Mouse (Mus musculus) right cerebral cortex, postnatal 25 days (tissue): ENCODE data around the gene Lhb.
"Not testable (repeated sequence)": the region's sequence is repeated elsewhere in the genome, so short reads cannot be mapped to it uniquely, and the experiment has no call there.

Experiments used
- DNase-seq: peaks from one replicate; pipeline ENCODE4 v3.0.0; 2022

Gene Lhb

DNA sequence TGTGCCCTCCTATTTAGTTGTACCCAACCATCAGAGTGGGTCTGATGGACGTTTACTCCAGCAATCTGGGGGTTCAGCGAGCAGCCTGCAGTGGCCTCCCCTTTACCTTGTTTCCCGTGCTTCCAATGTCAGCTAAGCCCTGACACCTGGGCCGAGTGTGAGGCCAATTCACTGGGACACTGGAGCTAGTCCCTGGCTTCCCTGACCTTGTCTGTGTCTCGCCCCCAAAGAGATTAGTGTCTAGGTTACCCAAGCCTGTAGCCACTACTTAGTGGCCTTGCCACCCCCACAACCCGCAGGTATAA, at the start of gene Lhb:
Lhb (plus strand) TSS at position 206 of the 305 bp plus-strand sequence.
- DNase-seq, result no peak

DNA sequence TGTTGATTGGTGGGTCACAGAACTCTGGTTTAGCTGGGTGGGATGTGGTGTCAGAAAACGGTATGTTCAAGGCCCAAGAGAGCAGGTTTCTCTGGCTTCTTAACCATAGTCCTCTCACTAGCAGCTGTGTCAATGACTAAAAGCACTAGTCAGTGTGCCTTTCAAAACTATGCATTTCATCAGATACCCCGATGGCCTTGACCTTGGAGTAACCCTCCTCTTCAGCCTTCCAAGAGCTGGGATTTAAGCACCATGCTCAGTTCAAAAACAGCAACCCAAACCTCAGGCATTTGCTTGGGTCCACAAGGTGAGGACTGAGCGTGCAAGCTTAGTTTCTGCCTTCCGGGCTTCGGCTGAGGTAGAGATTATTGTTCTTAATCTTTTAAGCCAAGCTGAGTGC, 48.2 kb upstream of the Lhb start:
- no peak for DNase-seq

DNA sequence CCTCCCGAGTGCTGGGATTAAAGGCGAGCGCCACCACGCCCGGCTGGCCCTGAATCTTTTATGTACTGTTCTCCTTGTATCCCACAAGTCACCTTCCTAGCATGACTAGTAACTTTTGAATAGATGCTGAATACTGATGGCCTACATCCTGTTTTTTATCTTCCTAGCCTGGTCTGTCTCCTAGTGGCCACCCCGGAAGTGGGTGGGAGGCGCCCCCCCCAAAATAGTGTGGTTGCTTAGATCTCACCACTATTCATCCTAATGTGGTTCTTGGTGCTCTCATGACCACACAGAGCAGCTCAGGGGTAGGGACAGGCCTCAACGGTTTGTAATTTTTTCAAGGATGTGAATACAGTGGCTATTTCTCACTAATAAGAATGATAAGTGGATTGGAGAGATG, 46.0 kb upstream of the Lhb start:
- no peak for DNase-seq

DNA sequence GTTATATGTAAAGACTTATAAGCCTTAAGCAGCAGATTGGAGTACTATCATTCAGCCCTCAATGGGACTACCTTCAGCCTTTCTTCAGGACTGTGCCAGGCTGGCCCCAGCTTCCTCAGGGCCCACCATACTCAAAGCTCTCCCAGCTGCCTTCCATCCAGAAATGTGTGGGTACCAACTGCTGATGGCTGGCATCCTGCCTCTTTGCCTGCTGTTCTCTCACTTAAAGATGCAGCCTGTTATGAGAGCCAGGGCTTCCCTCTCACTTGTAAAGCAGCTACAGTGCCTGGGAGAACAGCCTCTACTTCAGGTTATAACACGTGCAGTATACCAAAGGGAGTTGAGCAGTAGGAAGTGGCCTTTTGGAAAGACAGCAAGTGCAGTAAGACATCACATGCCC, 44.6 kb upstream of the Lhb start:
- peak; percentile 44 for DNase-seq

DNA sequence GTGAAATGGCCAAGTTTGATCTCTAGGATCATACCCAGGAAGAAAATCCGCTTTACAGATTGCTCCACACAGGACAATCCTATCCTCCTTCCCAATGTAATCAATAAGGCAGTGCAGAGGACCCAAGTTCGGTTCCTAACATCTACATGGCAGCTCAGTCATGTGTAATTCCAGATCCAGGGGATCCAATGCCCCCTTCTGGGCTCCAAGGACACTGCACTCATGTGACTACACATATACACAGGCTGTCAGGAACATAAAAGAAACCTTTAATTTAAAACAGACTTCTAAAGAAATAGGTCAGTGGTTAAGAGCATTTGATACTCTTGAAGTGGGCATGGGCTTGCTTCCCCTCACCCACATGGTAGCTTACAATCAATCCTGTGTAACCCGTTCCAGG, 34.5 kb upstream of the Lhb start:
- no peak for DNase-seq

DNA sequence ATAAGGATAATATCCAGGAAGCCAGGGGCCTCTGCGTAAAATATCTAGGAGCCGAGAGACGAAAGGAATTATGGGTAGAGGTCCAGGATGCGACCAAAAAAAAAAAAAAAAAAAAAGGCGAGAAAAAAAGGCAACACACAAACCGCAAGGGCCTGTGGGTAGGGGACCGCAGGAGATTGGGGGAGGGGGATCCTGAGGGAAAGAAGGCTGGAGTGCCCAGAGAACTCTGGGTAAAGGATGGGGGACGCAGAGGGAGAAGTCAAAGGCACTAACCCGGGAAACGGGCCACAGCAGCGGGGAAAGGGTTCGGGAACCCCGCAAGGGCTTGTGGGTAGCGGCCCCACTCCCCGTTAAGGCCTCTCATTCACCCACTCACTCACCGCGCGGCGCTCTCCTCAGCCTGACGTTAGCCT, 25.5 kb upstream of the Lhb start:
- DNase-seq, result no peak

DNA sequence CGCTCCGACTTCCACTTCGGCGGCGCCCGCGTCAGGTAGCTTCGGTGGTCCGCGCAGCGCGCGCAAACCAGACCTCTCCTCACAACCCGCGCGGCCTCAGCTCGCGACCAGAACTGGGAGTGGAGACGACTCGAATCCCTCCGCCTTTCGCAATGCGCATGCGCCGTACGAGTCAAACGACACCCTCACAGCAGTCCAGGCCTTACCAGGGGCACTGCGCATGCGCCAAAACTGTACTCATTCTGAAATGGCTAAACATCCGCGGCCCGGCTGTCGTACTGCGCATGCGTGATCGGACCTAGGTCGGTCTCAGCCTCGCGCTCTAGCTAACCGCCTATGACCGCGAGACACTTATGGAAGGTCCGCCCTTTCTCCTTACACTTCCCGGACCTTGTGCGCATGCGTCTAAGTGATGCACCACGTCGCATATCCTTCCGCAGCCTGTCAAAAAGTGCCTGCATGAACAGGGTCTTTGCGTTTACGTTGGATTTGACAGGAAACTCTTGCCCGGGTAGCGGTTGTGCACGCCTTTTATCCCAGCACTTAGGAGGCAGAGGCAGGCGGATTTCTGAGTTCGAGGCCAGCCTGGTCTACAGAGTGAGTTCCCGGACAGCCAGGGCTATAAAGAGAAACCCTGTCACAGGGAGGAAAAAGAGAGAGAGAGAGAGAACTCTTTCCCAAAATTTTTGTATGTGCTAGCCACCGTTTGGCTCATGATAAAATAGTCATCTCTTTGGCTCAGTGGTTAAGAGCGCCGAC, 24.9 kb upstream of the Lhb start, which contains the start of gene Snrnp70:
Snrnp70 (minus strand) TSS at position 165 of the 759 bp plus-strand sequence.
- DNase-seq, result peak; percentile 100

DNA sequence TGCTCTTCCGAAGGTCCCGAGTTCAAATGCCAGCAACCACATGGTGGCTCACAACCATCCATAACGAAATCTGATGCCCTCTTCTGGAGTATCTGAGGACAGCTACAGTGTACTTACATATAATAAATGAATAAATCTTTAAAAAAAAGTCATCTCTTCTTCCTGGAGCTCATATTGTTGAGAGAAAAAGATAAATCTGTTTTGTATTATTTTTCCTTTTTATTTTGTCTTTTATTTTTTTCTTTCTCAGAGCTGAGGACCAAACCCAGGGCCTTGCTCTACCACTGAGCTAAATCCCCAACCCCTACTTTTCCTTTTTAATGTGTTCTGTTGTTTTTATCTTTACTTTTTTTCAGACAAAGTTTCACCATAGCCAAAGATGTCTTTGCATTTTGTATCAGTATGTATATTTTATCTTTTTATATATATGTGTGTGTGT, 24.3 kb upstream of the Lhb start:
- DNase-seq, result not testable (repeated sequence)

DNA sequence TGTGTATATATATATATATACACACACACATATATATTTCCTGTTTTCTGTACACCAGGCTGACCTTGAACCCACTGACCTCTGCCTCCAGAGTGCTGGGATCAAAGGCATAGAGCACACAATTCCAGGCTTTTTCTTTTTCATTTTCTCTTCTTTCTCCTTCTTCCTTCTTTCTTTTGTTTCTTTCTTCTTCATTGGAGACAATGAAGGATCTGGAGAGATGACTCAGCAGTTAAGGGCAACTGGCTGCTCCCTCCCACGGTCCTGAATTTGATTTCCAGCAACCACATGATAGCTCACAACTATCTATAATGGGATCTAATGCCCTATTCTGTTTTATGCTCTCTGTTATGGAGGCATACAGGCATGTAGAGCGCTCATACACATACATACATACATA, 23.8 kb upstream of the Lhb start:
- DNase-seq, result no peak

DNA sequence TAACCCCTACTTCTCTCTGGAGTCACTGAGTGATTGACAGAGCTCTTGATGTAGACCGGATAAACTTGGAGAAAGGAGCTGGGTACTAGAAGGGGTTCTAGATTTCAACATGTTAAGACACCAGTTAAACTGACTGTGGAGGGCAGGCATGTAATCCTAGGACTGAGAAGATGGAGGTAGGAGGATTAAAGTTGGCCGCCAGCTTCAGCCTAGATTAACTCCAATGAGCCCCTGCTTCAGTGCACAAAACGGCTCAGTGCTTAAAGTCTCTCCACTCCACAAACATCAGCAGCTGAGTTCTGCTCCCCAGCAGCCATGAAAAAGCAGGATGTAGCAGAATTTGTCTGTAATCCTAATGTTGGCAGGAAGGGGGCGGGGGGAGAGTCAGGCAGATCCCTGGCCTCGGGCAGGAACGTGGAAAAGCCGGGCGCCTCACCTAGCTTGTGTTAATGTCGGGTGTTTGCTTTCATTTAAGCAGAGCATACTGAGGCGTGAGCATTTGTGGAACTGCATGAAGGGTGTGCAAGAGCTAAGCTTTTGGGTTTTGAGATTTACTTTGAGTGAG, 19.0 kb upstream of the Lhb start:
- DNase-seq, result no peak

DNA sequence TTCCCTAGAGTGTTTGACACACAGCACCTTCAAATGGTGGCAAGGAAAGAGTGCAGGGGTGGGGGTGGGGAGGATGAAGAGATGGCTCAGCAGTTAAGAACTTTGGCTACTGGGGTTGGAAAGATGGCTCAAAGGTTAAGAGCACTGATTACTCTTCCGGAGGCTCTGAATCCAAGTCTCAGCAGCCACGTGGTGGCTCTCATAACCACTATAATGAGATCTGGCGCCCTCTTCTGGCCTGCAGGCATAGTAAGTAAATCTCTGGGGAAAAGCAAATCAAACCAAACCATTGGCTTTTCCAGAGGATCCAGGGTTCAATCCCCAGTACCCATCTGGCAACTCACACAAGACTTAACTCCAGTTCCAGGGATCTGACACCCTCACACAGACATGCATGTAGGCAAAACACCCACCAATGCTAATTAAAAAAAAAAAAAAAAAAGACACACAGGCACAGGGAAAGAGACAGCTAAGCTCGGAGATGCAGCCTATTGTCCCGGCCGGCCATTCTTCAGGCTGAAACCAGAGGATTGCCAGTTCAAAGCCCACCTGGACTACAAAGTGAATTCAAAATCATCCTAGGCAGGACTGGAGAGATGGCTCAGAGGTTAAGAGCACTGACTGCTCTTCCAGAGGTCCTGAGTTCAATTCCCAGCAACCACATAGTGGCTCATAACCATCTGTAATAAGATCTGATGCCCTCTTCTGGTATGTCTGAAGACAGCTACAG, 16.9 kb upstream of the Lhb start:
- DNase-seq, result no peak

DNA sequence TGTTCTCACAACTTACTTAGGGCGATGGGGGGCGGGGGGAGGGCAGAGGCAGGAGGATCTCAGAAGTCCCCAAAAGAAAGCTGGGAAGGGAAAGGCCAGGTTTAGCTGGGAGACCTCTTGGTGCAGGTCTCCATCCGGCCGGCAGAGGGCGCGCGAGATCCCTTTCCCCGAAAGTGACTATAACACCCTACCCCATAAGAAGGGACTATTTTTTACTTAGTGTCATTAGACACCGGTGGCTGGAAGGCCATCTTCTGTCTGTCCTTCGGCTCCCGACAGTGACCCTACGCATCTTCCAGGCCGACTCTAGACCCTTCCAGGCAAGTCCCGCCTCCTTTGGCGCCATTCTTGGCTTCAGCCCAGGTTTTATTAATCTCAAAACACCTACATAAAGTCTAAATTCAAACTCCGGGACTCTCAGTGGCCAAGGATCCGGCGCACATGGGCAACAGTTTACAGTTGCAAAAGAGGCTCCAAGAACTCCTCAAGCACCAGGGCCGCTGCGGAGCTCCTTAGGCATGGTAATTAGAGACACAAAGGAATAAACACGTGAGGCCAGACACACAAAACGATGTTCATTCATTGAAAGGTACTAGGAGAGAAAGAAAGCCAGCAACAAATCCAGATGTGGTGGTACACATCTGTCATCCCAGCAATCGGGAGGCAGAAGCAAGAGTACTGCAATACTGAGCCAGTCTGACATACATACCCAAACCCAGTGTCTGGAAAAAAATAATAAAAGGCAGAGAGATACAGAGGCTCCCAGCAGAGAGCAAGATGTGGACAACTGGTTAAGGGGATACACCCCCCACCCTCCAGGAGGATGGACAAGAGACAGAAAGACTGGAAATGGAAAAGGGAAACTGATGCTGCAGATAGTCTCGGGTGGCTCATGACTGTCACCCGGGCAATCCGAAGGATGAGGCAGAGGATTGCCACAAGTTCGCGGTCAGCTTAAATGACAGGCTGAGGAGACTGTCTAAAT, 15.2 kb upstream of the Lhb start, which contains the start of gene Kcna7:
Kcna7 (plus strand) TSS at position 563 of the 985 bp plus-strand sequence.
- peak; percentile 69 for DNase-seq

DNA sequence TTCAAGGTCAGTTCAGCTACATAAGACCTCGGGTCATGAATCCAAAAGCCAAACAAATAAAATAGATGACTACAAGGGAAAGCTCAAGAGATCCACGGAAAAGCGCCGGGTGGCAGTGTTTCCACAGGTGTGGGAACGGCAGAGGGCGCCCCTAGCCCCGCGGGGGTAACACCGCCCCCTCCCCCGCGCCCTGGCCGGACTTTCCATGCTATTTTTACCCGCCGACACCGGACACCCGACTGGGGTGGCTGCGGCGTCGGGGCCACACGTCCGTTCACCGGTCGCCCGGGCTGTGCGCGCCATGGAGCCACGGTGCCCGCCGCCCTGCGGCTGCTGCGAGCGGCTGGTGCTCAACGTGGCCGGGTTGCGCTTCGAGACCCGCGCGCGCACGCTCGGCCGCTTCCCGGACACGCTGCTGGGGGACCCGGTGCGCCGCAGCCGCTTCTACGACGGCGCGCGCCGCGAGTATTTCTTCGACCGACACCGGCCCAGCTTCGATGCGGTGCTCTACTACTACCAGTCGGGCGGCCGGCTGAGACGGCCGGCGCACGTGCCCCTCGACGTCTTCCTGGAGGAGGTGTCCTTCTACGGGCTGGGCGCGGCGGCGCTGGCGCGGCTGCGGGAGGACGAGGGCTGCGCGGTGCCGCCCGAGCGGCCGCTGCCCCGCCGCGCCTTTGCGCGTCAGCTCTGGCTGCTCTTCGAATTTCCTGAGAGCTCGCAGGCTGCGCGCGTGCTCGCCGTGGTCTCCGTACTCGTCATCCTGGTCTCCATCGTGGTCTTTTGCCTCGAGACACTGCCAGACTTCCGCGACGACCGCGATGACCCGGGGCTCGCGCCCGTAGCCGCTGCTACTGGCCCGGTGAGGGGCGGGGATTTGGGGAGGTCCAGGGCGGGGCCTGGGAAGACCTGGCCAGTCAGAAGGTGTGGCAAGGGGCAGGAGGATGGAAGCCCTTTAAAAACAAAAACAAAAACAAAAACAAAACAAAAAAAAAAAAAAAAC, 14.2 kb upstream of the Lhb start:
- DNase-seq, result no peak

DNA sequence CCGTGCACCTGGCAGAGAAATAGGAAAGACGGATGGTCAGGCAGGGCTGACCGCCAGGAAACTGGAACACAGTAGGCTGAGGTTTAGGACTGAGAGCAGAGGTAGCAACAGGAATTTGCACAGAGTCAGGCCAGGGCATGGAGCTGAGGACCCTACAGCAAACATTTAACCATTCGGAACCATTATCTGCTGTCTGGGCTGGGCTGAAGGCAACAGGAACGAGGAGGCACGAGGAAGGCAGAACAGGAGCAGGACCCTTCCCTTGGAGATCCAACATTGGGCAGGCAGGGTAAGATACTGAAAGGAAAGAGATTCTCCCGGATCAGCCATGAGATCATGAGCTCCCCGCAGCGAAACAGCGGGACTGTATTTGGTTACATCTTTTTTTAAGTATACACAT, 12.8 kb upstream of the Lhb start:
- DNase-seq, result no peak

DNA sequence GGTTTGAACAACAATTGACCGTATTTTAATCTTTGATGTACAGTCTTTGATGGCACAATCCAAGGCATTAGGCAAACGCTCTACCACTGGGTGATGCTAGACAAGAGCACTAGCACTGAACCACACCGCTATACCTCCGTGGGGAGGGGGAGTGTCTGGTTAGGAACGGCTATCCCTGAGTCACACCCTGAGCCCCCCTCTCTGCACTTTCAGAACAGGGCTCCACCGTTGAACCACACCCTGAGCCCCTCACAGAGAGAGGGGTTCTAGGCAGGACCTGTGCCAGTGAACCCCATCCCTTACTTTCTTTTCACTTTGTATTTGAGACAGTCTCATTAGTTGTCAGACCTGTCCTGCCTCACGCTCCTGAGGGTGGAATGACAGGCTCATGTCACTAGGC, 12.3 kb upstream of the Lhb start:
- DNase-seq, result no peak

DNA sequence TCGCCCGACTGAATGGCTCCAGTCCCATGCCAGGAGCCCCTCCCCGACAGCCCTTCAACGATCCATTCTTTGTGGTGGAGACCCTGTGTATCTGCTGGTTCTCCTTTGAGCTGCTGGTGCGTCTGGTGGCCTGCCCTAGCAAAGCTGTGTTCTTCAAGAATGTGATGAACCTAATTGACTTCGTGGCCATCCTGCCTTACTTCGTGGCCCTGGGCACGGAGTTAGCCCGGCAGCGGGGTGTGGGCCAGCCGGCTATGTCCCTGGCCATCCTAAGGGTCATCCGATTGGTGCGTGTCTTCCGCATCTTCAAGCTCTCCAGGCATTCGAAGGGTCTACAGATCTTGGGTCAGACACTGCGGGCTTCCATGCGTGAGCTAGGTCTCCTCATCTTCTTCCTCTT, 11.7 kb upstream of the Lhb start:
- DNase-seq, result no peak

DNA sequence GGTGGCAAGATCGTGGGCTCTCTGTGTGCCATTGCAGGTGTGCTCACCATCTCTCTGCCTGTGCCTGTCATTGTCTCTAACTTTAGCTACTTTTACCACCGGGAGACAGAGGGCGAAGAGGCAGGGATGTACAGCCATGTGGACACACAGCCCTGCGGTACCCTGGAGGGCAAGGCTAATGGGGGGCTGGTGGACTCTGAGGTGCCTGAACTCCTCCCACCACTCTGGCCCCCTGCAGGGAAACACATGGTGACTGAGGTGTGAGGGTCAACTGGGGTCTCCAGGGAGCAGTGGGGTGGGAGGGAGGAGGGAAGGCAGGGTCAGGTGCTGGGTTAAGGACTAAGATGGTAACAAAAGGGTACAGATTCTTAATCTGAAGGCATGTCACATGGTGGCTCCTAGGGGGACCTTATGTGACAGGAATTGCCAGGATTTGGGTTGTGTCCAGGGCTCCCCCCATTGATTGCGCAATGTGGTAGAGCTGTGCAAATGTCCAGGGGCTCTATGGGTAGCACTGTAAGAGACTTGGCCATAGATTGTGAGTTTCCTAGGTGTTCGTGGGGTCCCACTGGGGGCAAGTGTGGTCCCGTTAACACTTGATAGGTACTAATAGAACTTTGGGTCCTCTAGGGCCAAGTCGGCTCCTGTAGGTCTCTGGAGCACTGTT, 11.0 kb upstream of the Lhb start:
- DNase-seq, result no peak

DNA sequence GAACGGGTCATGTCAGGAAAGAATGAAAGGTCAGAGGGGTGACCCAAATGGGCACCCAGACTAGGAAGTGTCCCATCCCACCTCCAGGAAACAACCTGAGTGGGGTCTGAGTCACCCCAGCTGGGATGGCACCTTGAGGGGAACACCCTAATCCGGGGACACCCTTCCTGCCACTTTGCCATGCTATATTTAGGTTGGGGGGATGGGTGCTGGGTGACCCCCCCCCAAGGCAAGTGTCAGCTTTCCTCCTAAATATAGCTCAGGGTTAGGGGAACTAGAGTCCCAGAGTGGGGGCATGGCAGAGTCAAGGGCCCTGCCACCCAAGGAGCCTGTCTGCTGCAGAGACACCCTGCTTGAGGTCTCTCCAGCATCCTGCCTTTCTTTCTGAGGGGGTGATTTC, 8.2 kb upstream of the Lhb start:
- no peak for DNase-seq

DNA sequence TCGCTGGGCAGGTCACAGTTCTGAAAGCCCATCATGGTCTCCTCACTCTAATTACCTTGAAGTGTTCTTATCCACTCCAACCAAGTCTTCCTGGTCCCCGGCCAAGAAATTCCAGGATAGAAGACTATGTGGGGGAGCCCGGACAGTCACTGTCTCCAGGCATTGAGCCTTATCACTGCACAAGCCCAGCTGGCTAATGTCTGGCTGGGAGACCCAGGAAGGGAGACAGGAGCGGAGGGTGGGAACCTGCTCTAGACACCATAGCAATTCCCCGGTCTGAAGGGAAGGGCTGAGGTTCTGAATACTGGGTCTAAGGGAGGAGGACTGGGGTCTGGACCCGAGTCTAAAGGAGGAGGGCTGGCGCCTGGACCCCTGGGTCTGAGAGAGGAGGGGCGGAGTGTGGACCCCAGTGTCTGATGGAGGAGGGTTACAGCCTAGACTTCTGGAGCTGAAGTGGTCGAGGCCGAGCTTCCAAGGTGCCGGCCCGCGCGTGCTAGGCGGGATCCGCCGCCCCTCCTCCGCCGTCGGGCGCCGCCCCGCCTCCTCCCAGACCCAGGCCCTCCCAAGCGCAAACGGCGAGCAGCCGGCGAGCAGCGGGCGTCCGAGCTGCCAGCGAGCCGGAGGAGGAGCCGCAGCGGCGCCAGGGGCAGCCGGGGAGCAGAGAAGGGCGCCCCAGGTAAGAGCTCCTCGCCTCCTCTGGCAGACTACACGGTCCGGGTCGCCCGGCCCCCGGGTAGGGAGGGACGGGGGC, 7.3 kb upstream of the Lhb start, which contains the start of gene Ntf5:
Ntf5 (plus strand) TSS at position 583 of the 751 bp plus-strand sequence.
- no peak for DNase-seq
